Mouse (Mus musculus) lung, adult 2 months (tissue): Measurements from ENCODE around the gene Mcm3.

Experiments used
- CTCF ChIP-seq: fragments of 200-500 bp; IDR thresholded peaks from 2 replicates; pipeline ENCODE4 v1.5.1; 2011; ENCODE audit warnings: mild to moderate bottlenecking, low read length, control low read depth; ENCODE audit not compliant: insufficient read depth
- POLR2A ChIP-seq: fragments of 200-500 bp; IDR thresholded peaks from 2 replicates; pipeline ENCODE4 v1.6.1; 2011; ENCODE audit warnings: low read depth, mild to moderate bottlenecking, control low read depth, low read length, borderline replicate concordance; ENCODE audit errors: extremely low read depth

DNA sequence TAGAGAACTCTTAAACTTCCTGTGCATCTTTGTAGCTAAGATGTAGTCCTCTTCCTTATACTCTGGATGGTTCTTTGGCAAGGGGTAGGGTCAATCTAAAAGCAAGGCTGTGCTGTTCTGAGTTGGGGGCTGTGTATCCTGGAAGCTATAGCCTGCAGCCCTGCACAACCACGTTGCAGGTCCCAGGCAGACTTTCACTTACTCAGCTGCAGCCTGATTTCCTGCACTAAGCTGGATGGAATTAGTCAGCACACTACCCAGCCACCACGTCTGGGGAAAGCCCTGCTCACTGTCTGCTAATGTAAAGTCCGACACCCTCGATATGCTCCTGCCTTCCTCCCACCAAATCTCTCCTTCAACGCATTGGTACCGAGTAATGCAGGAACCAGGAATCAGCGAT lies 28.7 kb downstream of the Mcm3 start:
- TF ChIP-seq CTCF (no peak), POLR2A (no peak)
